In genomic region chr12:72744803-72745360, GRCm38 (mm10) we compare ENCODE assay signal across 30 mouse cellular contexts. TPM values are rescaled to one million over a fixed set of nuclear protein-coding genes. Genes with fewer than 3 reads are reported as not detected.
A peak's percentile ranks its signal among the peaks of the same experiment; 100 is the strongest.
DNase-seq lines count a peak whose midpoint lies in the region; ATAC-seq and TF ChIP-seq lines count a peak whose summit lies in the region.
"Had no signal": no experiment of that assay in that cellular context is flagged by ENCODE, and none has a peak within 500 bp of the region (broad histone marks: within the 10 kb centered on the region; RNA-seq: fewer than 3 reads in every experiment).

No protein-coding gene starts in this region.

- ATAC-seq in liver, embryonic 11.5 days (replicated peaks; ENCODE audit: low FRiP score), result no peak
- ATAC-seq in liver, postnatal 0 days, result no peak
- peak; percentile 68 for ATAC-seq in megakaryocyte progenitor cell, adult 5-6 weeks (replicated peaks; ENCODE audit: poor library complexity)
- no peak for ATAC-seq in midbrain, embryonic 16.5 days
- no peak for ATAC-seq in monocyte, adult 5-6 weeks (replicated peaks; ENCODE audit: insufficient number of reproducible peaks, low FRiP score, low TSS enrichment, poor library complexity, severe bottlenecking)
- ATAC-seq: forebrain, embryonic 15.5 days; inflammation-experienced regulatory T-cells, adult 6 months; midbrain, embryonic 15.5 days; Patski had no signal

- H3K36me3 ChIP-seq in liver, embryonic 11.5 days (ENCODE audit: control insufficient read depth, insufficient read depth, low read length), result no peaks in the 10 kb centered on the region
- H3K36me3 ChIP-seq in liver, postnatal 0 days (replicated peaks; ENCODE audit: insufficient read depth, low read length), result no peaks in the 10 kb centered on the region
- H3K36me3 ChIP-seq in ES-E14 (ENCODE audit: control insufficient read depth, insufficient read depth, low read length, poor library complexity, severe bottlenecking), result no peaks in the 10 kb centered on the region
- H3K36me3 ChIP-seq in midbrain, embryonic 16.5 days (ENCODE audit: control insufficient read depth, insufficient read depth, low read length), result no peaks in the 10 kb centered on the region
- H3K36me3 ChIP-seq: embryonic facial prominence, embryonic 13.5 days; forebrain, embryonic 10.5 days; forebrain, embryonic 15.5 days; hindbrain, embryonic 15.5 days; limb, embryonic 15.5 days; midbrain, embryonic 10.5 days; midbrain, embryonic 15.5 days; neural tube, embryonic 13.5 days had no signal

- 19% methylated on average over 9 of the region's 9 CpGs for WGBS in liver, embryonic 11.5 days
- 27% methylated on average over 9 of the region's 9 CpGs for WGBS in liver, postnatal 0 days (ENCODE audit: insufficient replicate concordance)
- WGBS in midbrain, embryonic 16.5 days, result 45% methylated on average over 9 of the region's 9 CpGs

- DNase-seq in liver, embryonic 11.5 days (ENCODE audit: low spot score), result no peak
- DNase-seq in liver, postnatal 0 days, result no peak
- DNase-seq in ES-E14 (ENCODE audit: low read depth, low spot score) (no peak), R1 (ENCODE audit: low read depth, low spot score) (peak; percentile 54)
- no peak for DNase-seq in natural killer cell, adult 2 months (ENCODE audit: low spot score in 2 of 2)
- DNase-seq: adrenal gland, postnatal 25 days; cerebellum, adult 11-12 months; cerebellum, adult 9-11 months; gastrocnemius, postnatal 25 days; heart, postnatal 4 days; kidney, adult 11 months; kidney, postnatal 36 days; lung, postnatal 4 days; right cerebral cortex, postnatal 4 days had no signal

- H3K4me2 ChIP-seq in liver, embryonic 11.5 days, result peak overlapping the region; percentile 34
- H3K4me2 ChIP-seq in liver, postnatal 0 days (ENCODE audit: low read depth, low read length), result no peak overlapping the region
- H3K4me2 ChIP-seq in midbrain, embryonic 16.5 days (ENCODE audit: low read length), result no peak overlapping the region
- H3K4me2 ChIP-seq: embryonic facial prominence, embryonic 13.5 days; forebrain, embryonic 15.5 days; hindbrain, embryonic 15.5 days; limb, embryonic 15.5 days; midbrain, embryonic 15.5 days; neural tube, embryonic 13.5 days had no signal

- peaks cover 8% of the 10 kb centered on the region; the same call in 1 of the 2 replicates for H3K4me1 ChIP-seq in liver, embryonic 11.5 days (replicated peaks; ENCODE audit: control insufficient read depth, insufficient read depth, low read length)
- peaks cover 5% of the 10 kb centered on the region; the same call in 1 of the 2 replicates for H3K4me1 ChIP-seq in liver, postnatal 0 days (ENCODE audit: insufficient read depth)
- H3K4me1 ChIP-seq in ES-E14 (ENCODE audit: control insufficient read depth in 2 of 2, insufficient read depth in 2 of 2, low read length in 2 of 2, poor library complexity in 1 of 2), result peaks cover 6 to 12% of the 10 kb centered on the region in 2 experiments; a peak in 3 of 4 replicates
- H3K4me1 ChIP-seq in midbrain, embryonic 16.5 days (ENCODE audit: control insufficient read depth, insufficient read depth, low read length), result no peaks in the 10 kb centered on the region
- H3K4me1 ChIP-seq: forebrain, embryonic 15.5 days; hindbrain, embryonic 15.5 days; midbrain, embryonic 15.5 days; neural tube, embryonic 13.5 days had no signal

- no peak overlapping the region for H3K9ac ChIP-seq in liver, embryonic 11.5 days (ENCODE audit: low read depth, low read length)
- H3K9ac ChIP-seq in liver, postnatal 0 days (replicated peaks), result no peak overlapping the region
- H3K9ac ChIP-seq in ES-E14 (ENCODE audit: insufficient read depth, low read depth, low read length, poor library complexity, severe bottlenecking), result no peak overlapping the region; the same call in 1 of the 2 replicates
- no peak overlapping the region for H3K9ac ChIP-seq in midbrain, embryonic 16.5 days (ENCODE audit: low read depth, low read length)
- H3K9ac ChIP-seq: embryonic facial prominence, embryonic 13.5 days; forebrain, embryonic 15.5 days; hindbrain, embryonic 15.5 days; limb, embryonic 15.5 days; midbrain, embryonic 15.5 days; neural tube, embryonic 13.5 days had no signal

- in situ Hi-C loops in ES-E14 (cut with MboI; ENCODE audit: low sequenced_read_pairs in 2 of 2, unreplicated experiment in 2 of 2), result no loop called here

- no peaks in the 10 kb centered on the region for H3K27me3 ChIP-seq in liver, embryonic 11.5 days (replicated peaks; ENCODE audit: control insufficient read depth, insufficient read depth, low read length)
- no peaks in the 10 kb centered on the region for H3K27me3 ChIP-seq in liver, postnatal 0 days (ENCODE audit: insufficient read depth, low read length)
- H3K27me3 ChIP-seq in midbrain, embryonic 16.5 days (ENCODE audit: control insufficient read depth, insufficient read depth, low read depth, low read length), result no peaks in the 10 kb centered on the region
- H3K27me3 ChIP-seq: CH12.LX; embryonic facial prominence, embryonic 13.5 days; forebrain, embryonic 15.5 days; hindbrain, embryonic 15.5 days; limb, embryonic 15.5 days; midbrain, embryonic 15.5 days; neural tube, embryonic 13.5 days; Patski had no signal

- no peak overlapping the region for H3K27ac ChIP-seq in liver, embryonic 11.5 days (ENCODE audit: low read depth, low read length)
- no peak overlapping the region for H3K27ac ChIP-seq in liver, postnatal 0 days (ENCODE audit: low read depth)
- peak overlapping the region; percentile 62; the same call in 1 of the 2 replicates for H3K27ac ChIP-seq in ES-E14 (ENCODE audit: insufficient read depth, low read depth, low read length, poor library complexity, severe bottlenecking)
- H3K27ac ChIP-seq in midbrain, embryonic 16.5 days (ENCODE audit: low read length), result no peak overlapping the region
- H3K27ac ChIP-seq: embryonic facial prominence, embryonic 13.5 days; forebrain, embryonic 10.5 days; forebrain, embryonic 15.5 days; hindbrain, embryonic 15.5 days; layer of hippocampus, adult 2 months; limb, embryonic 15.5 days; midbrain, embryonic 10.5 days; midbrain, embryonic 15.5 days; neural tube, embryonic 13.5 days had no signal

- TF ChIP-seq CTCF in liver, postnatal 0 days (IDR thresholded peaks at IDR 0.05; ENCODE audit: low read depth), result no peak

- H3K9me3 ChIP-seq in liver, embryonic 11.5 days (ENCODE audit: control insufficient read depth, low read length), result no peaks in the 10 kb centered on the region
- H3K9me3 ChIP-seq in liver, postnatal 0 days (ENCODE audit: low read length), result no peaks in the 10 kb centered on the region
- no peaks in the 10 kb centered on the region for H3K9me3 ChIP-seq in ES-E14 (ENCODE audit: control insufficient read depth, insufficient read depth, low read depth, low read length)
- H3K9me3 ChIP-seq in midbrain, embryonic 16.5 days (replicated peaks; ENCODE audit: control insufficient read depth, low read length, poor library complexity, severe bottlenecking), result no peaks in the 10 kb centered on the region
- H3K9me3 ChIP-seq: embryonic facial prominence, embryonic 13.5 days; forebrain, embryonic 10.5 days; forebrain, embryonic 15.5 days; hindbrain, embryonic 15.5 days; limb, embryonic 15.5 days; midbrain, embryonic 10.5 days; midbrain, embryonic 15.5 days; neural tube, embryonic 13.5 days had no signal

- no peak overlapping the region for H3K4me3 ChIP-seq in liver, embryonic 11.5 days (ENCODE audit: low read depth, low read length)
- H3K4me3 ChIP-seq in liver, postnatal 0 days (ENCODE audit: low read depth, low read length), result no peak overlapping the region
- peak overlapping the region in 1 of 2 experiments; percentile 13; a peak in 1 of 4 replicates for H3K4me3 ChIP-seq in ES-E14 (ENCODE audit: insufficient read depth in 1 of 2, low read depth in 1 of 2, low read length in 2 of 2, poor library complexity in 1 of 2, severe bottlenecking in 1 of 2)
- H3K4me3 ChIP-seq in midbrain, embryonic 16.5 days (ENCODE audit: low read depth, low read length), result no peak overlapping the region
- H3K4me3 ChIP-seq: embryonic facial prominence, embryonic 13.5 days; forebrain, embryonic 10.5 days; forebrain, embryonic 15.5 days; hindbrain, embryonic 15.5 days; layer of hippocampus, adult 2 months; limb, embryonic 15.5 days; midbrain, embryonic 10.5 days; midbrain, embryonic 15.5 days; myocyte; neural tube, embryonic 13.5 days had no signal

- no peak for TF ChIP-seq EP300 in liver, postnatal 0 days (IDR thresholded peaks at IDR 0.05; ENCODE audit: low read depth)

TF ChIP-seq in ES-E14, 5 proteins besides CTCF, POLR2A, EP300 and RAD21:
- TF ChIP-seq ZNF384 (IDR thresholded peaks at IDR 0.05; ENCODE audit: low read depth, low read length), result no peak
- TF ChIP-seq HCFC1 (IDR thresholded peaks at IDR 0.05; ENCODE audit: borderline replicate concordance, insufficient read depth, low read length), result no peak
- TF ChIP-seq CHD2 (IDR thresholded peaks at IDR 0.05; ENCODE audit: low read depth, low read length), result no peak
- TF ChIP-seq MAFK (IDR thresholded peaks at IDR 0.05; ENCODE audit: insufficient read depth, low read depth, low read length), result no peak
- no peak for TF ChIP-seq ZC3H11A (IDR thresholded peaks at IDR 0.05; ENCODE audit: borderline replicate concordance, low read depth, low read length)
TF ChIP-seq in ES-E14: peak in this region for 0.

RNA-seq across cellular contexts. Expression of gene Ppm1a, which starts 12.4 kb away (rescaled TPM):
- 46.4 and 48.8 TPM in 2 replicates for polyA plus RNA-seq in liver, embryonic 11.5 days (2014; fragmentation: Nextera tagmentation; extraction: Ambion mirVana)
- 36.1 and 42.8 TPM in 2 replicates for polyA plus RNA-seq in liver, postnatal 0 days (2015; fragmentation: Nextera tagmentation; extraction: Ambion mirVana)
- 117 and 121 TPM in 2 replicates for total RNA-seq in ES-E14 (2012; rRNA removed)
- 53.5 and 54.8 TPM in 2 replicates for total RNA-seq in megakaryocyte progenitor cell, adult 5-6 weeks (2015)
- 81.4 and 94.7 TPM in 2 replicates for total RNA-seq in megakaryocyte progenitor cell, adult 5-6 weeks (2017)
- 52.3 and 55.9 TPM in 2 replicates for polyA plus RNA-seq in midbrain, embryonic 16.5 days (2015; fragmentation: Nextera tagmentation; extraction: Ambion mirVana)
- 150 to 232 TPM (median 173 TPM) in 3 replicates for total RNA-seq in monocyte, adult 5-6 weeks (2017)
